Mouse (Mus musculus) liver, embryonic 14.5 days (tissue): ENCODE measurements around the gene Exoc3l.

Source experiments
- CTCF ChIP-seq: IDR thresholded peaks from 2 replicates; pipeline ENCODE4 v1.5.1; 2016; ENCODE audit warnings: antibody characterized with exemption, low read depth, control low read depth
- EP300 ChIP-seq: IDR thresholded peaks from 2 replicates; pipeline ENCODE4 v1.6.1; 2016; ENCODE audit warnings: antibody characterized with exemption, low read depth

DNA sequence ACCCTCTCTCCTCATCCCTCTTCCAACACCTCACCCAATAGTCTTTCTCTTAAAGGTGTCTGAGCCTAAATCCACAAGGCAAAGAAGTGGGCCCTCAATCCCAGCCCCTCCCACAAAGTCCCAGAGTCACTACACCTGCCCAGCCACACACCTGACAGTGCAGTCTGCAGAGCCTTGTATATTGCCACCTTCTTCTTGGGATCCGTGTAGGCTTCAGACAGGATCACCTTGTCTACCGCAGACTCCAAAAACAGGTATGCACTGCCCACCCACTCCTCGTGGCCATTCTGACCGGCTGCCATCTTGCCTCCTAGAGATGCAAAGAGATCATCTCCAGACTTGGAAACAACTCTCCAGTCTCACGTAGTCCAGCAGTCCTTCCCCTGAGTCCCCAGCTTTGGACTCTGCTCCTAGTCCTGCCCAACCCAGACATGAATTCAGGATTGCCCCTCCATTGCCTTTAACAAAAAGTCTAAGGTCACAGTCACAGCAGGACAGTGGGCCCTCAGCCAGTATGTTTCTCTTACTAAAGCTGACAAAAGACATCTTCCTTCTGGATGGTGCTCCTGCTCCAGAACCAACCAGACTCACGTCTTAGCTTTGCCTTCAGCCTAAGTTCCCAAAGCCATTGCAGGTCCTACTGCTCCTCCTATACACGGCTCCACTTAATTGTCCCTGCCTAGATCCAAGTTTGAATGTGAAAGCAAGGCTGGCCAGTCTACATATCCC, 35.4 kb downstream of the Exoc3l start:
- no peak for TF ChIP-seq EP300
- no peak for TF ChIP-seq CTCF
